Mouse (Mus musculus) adrenal gland, postnatal 25 days (tissue): ENCODE data around the gene Id4. TPM values are rescaled to one million over a fixed set of nuclear protein-coding genes. Genes with fewer than 3 reads are reported as not detected.

Experiments
- DNase-seq: peaks from one replicate; pipeline ENCODE4 v3.0.0; 2021; ENCODE audit warnings: mixed read lengths
- long read RNA-seq: library from polyadenylated mRNA; stranded (forward); transcript quantifications from one replicate; pipeline ENCODE4 v2.0.0, GENCODE M21; 2021
- total RNA-seq: library from RNA; stranded (reverse); gene quantifications from 2 replicates; pipeline ENCODE4 v1.2.3, GENCODE M21; 2021

Gene Id4
- total RNA-seq = 1.1 and 1.5 TPM in 2 replicates
- long read RNA-seq, transcript Id4-201 (3 exons, 3,849 nt) = major isoform, 23 of 27 reads
- long read RNA-seq, partial matches to known transcripts = 1 of 27 reads
- long read RNA-seq, other reads (novel, unspliced or antisense) = 3 of 27 reads

- DNase-seq = peak; percentile 96
These were observed at the start of gene Id4 for GRCm38 (mm10) chr13:48260690-48261278. Id4 (plus strand) TSS chr13:48261228.

GRCm38 (mm10) chr13:48227136-48227535 is 33.9 kb upstream of the Id4 start:
- DNase-seq = no peak

GRCm38 (mm10) chr13:48227712-48228111 is 33.3 kb upstream of the Id4 start:
- DNase-seq = peak; percentile 96

- DNase-seq = no peak
These were observed 32.9 kb upstream of the Id4 start for GRCm38 (mm10) chr13:48228114-48228513.

GRCm38 (mm10) chr13:48230996-48231395 is 30.0 kb upstream of the Id4 start:
- DNase-seq = no peak

- DNase-seq = no peak
These were observed 24.6 kb upstream of the Id4 start for GRCm38 (mm10) chr13:48236436-48236835.

GRCm38 (mm10) chr13:48236865-48237264 is 24.2 kb upstream of the Id4 start:
- no peak for DNase-seq

GRCm38 (mm10) chr13:48237516-48237915 is 23.5 kb upstream of the Id4 start:
- DNase-seq = peak; percentile 13

- no peak for DNase-seq
These were observed 15.6 kb upstream of the Id4 start for GRCm38 (mm10) chr13:48245235-48246012.

GRCm38 (mm10) chr13:48252559-48252958 is 8.5 kb upstream of the Id4 start:
- DNase-seq = no peak

- DNase-seq = no peak
These were observed 6.0 kb upstream of the Id4 start for GRCm38 (mm10) chr13:48255026-48255425.

GRCm38 (mm10) chr13:48261341-48262221 is 553 bp downstream of the Id4 start:
- DNase-seq = peak; percentile 55

GRCm38 (mm10) chr13:48262451-48262969 is 1.5 kb downstream of the Id4 start:
- DNase-seq = peak; percentile 8

GRCm38 (mm10) chr13:48265029-48265428 is 4.0 kb downstream of the Id4 start:
- DNase-seq = no peak

GRCm38 (mm10) chr13:48273451-48274069 is 12.5 kb downstream of the Id4 start:
- DNase-seq = peak; percentile 23

- DNase-seq = no peak
These were observed 13.1 kb downstream of the Id4 start for GRCm38 (mm10) chr13:48274107-48274506.

GRCm38 (mm10) chr13:48276981-48277380 is 16.0 kb downstream of the Id4 start:
- no peak for DNase-seq

- no peak for DNase-seq
These were observed 23.4 kb downstream of the Id4 start for GRCm38 (mm10) chr13:48284426-48284825.

GRCm38 (mm10) chr13:48284918-48285693 is 24.1 kb downstream of the Id4 start:
- no peak for DNase-seq

GRCm38 (mm10) chr13:48290427-48290826 is 29.4 kb downstream of the Id4 start:
- DNase-seq = no peak

GRCm38 (mm10) chr13:48314500-48314899 is 53.5 kb downstream of the Id4 start:
- DNase-seq = peak; percentile 16
